Mouse (Mus musculus): ENCODE results near the gene Ecsit. TPM values are rescaled to one million over a fixed set of nuclear protein-coding genes. Genes with fewer than 3 reads are reported as not detected.
"Not testable (repeated sequence)": the region's sequence is repeated elsewhere in the genome, so short reads cannot be mapped to it uniquely, and the experiment has no call there.

Gene Ecsit
- total RNA-seq, 2 experiments from 2014 or later: 44.7 to 47.2 TPM

DNA sequence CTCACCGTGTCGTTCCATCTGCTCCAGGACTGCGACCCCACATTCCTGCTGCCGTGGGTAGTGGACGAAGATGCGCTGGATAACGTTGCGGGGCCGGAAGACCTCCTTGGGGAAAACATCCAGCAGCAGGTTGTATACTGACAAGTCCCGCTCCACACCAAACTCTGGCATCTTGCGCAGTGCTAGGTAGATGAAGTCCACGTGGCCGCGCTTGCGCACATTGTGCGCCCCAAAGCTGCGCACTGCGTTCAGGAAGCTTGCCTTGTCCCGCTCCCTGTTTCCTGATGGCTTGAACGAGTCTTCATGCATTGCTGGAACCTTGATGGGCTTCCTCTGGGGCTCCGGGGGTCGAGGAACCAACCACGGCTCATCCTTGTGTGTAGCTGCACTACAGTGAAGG is 9.0 kb downstream of the Ecsit start:
- no peak overlapping the region for H3K27ac ChIP-seq
- no peak for DNase-seq (ENCODE audit: low spot score in 2 of 2)
- no peak overlapping the region for H3K4me3 ChIP-seq
- TF ChIP-seq CTCF (conservative IDR thresholded peaks at IDR 0.05): no peak

DNA sequence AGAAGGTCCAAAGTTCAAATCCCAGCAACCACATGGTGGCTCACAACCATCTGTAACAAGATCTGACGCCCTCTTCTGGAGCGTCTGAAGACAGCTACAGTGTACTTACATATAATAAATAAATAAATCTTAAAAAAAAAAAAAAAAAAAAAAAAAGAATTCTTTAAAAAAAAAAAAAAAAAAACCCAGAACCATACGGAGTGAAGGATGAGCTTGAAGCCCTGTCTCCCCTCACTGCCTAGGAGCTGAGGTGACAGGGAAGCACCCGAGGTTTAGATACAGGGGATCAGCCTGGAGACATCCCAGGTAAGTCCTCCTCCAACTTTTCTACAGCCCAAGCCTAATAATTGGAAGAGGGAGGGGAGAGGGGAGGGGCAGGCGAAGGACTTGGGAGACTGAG is 9.5 kb downstream of the Ecsit start:
- not testable (repeated sequence) for H3K27ac ChIP-seq; H3K4me3 ChIP-seq; DNase-seq (ENCODE audit: low spot score in 2 of 2)

DNA sequence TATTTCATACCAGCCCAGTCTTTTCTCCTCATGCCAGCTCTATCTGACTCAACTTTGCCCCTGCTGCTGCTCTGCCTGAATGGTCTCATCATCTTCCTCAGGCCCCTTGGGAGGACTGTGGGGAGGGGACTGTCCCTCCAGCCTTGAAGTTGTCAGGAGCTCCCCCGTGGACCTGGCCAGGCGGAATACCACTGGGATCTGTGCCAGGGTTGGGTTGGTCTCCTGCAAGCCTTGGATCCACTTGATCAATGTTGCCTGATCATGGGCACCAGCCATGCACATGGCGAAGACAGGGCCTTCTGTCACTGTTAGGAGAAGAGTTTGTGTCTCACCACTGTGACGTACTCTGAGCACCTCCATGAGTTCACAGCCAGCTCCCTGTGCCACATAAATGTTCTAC is 13.0 kb downstream of the Ecsit start:
- no peak overlapping the region for H3K27ac ChIP-seq

DNA sequence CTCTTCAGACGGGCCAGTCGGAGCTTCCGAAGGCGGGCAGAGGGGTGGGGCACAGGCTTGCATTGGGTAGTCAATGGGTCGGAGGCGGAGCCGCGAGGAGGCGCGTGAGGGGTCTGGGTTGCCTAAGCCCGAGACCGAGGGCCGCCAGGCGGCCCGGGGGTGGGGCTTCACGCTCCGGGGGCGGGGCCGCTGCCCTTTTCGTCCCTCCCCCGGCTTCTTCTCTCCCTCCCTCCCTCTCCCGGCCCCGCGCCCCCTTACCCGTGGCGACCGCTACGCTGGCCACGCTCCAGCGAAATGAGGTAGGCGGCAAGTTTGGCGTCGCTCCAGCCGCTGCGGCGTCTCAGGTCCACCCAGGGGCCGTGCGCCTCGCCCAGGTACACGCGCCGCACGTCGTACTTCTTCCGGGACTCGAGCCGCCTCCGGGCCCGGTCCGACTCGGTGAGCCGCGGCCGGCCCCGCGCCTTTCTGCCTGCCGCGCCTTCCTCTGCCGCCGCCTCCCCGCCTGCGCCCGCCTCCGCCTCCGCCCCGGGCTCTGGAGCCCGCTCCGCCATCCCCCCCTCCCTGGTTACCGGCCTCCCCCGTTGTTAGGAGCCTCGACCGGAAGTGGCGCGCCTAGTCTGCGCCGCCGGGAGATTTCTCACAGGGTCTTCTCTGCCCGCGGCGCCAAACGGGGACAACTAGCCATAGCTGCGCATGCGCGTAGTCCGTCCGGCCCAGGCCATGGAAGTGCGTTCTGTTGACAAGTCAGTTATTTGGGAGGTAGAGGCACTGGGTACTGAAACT is 14.3 kb downstream of the Ecsit start, which contains the start of the genes Gm49318 and Zfp653:
TSS of gene Gm49318 (minus strand) at position 469 of the 783 bp plus-strand sequence.
TSS of gene Zfp653 (minus strand) at position 586 of the 783 bp plus-strand sequence.
- peak; percentile 96 to 97 for DNase-seq (ENCODE audit: low spot score in 2 of 2)
- peak within 1 kb of the TSS; percentile 99 for H3K27ac ChIP-seq
- H3K4me3 ChIP-seq: peak within 1 kb of the TSS; percentile 75
- TF ChIP-seq CTCF (conservative IDR thresholded peaks at IDR 0.05): peak; percentile 43

More for the DNA sequence above, 13.0 kb downstream of the Ecsit start:
- TF ChIP-seq CTCF (conservative IDR thresholded peaks at IDR 0.05): no peak
- no peak overlapping the region for H3K4me3 ChIP-seq
- DNase-seq (ENCODE audit: low spot score in 2 of 2): no peak

DNA sequence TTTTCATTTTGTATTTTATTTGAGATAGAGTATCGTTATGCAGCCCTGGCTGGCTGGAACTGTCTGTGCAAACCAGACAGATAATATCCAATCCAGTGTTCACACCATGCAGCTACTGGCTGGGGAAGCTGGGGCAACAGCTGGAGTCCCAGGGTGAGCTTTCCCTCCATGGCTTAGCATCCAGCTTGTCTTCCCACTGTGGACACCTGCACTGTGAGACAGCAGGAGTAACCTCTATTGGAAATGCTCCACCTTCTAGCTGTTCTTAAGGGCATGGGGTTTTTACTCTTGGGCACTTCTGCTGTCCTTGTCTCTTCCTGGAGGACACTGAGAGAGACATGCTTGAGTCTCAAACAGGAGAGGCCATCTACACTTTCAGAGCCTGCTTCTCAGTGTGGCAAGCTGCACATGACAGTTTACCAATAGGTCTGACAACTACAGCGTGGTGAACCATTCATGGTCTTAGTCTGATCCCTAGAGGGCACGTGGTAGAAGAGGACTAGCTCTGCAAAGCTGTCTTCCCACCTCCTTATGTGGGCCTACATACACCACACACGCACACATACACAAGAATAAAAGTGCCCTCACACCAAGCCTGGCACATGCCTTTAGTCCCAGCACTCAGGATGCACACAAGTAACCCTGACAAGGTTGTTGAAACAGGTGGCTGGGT is 15.2 kb downstream of the Ecsit start:
- peak overlapping the region; percentile 99 for H3K27ac ChIP-seq
- DNase-seq (ENCODE audit: low spot score in 2 of 2): no peak
- peak overlapping the region; percentile 75 for H3K4me3 ChIP-seq
- no peak for TF ChIP-seq CTCF (conservative IDR thresholded peaks at IDR 0.05)

DNA sequence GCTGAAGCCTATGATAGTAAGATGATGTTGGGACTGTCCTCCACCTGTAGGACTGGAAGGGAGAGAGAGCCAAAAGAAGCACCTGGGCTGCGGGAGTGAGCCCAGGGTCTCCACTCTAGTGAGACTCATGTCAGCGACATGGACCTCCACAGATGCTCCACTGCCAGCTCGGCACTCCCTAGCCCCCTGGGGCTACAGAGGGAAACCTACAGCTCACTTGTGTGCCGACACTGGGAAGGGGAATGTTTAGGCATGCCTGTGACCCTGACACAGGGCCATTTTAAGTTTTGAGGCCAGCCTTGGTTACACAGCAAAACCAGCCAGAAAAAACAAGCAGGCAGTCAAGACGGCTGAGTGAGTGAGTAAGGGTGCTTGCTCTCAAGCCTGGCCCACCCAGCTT is 18.0 kb downstream of the Ecsit start:
- no peak overlapping the region for H3K27ac ChIP-seq
- TF ChIP-seq CTCF (conservative IDR thresholded peaks at IDR 0.05): no peak
- DNase-seq (ENCODE audit: low spot score in 2 of 2): no peak
- no peak overlapping the region for H3K4me3 ChIP-seq

DNA sequence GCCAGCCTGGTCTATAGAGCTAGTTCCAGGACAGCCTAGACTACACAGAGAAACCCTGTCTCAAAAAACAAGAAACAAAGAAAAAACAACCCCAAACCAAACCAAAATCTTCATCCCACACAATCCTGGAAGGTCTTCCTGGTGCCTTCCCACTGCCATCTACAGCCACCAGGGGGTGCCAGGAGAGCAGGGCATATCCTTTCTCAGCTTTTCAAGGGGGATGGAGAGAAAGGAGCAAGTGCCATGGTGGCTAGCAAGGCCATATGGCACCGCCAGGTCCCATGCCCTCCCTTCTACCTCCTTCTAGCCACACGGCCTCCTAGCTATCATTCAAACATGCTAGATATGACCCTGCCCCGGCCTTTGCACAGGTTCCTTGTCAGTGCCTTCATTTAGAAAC is 18.8 kb downstream of the Ecsit start:
- DNase-seq (ENCODE audit: low spot score in 2 of 2): no peak
- Histone ChIP-seq H3K27ac (no peak overlapping the region), H3K4me3 (no peak overlapping the region)
- peak; percentile 91 for TF ChIP-seq CTCF (conservative IDR thresholded peaks at IDR 0.05)

DNA sequence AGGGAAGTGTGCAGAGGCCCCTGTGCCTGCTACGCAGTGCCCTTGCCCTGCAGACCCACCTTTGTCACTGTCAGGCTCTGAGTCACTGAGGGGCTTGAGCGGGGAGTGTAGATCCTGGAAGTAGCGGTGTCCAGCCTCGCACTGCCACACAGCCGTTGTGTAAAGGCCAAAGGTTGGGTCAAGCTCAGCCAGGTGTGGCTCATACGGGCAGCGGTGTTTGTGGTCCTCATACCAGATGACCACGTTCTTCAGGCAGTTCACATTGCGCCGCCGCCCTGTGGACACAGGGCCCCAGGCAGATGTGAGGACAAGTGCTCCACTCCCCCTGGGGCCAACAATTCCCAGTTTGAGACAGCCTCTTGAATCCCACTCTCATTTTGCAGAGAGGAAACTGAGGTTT is 19.6 kb downstream of the Ecsit start:
- TF ChIP-seq CTCF (conservative IDR thresholded peaks at IDR 0.05): no peak
- no peak overlapping the region for H3K27ac ChIP-seq
- H3K4me3 ChIP-seq: no peak overlapping the region
- DNase-seq (ENCODE audit: low spot score in 2 of 2): no peak

DNA sequence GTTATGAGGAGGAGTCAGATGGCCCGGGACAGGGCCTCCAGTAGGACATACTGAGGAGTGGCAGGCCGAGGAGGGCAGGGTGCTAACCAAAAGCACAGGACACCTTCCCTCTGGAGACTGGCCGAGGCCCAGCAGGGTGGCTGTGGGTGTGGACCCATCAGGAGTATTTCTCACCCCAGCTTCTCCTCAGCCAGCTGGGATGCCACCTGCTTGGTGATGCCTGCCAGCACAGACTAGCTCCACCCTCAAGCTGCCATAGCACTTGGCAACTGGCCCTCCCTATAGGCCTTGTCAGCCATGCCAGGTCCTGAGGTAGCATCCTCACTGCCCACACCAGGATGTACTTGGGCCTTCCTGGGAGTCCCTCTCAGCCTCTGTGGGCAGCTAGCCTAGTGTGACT is 20.9 kb downstream of the Ecsit start:
- TF ChIP-seq CTCF (conservative IDR thresholded peaks at IDR 0.05): no peak
- Histone ChIP-seq H3K4me3 (no peak overlapping the region), H3K27ac (no peak overlapping the region; the same call in 1 of the 2 replicates)
- peak in 1 of 2 experiments; percentile 76 for DNase-seq (ENCODE audit: low spot score in 2 of 2)

DNA sequence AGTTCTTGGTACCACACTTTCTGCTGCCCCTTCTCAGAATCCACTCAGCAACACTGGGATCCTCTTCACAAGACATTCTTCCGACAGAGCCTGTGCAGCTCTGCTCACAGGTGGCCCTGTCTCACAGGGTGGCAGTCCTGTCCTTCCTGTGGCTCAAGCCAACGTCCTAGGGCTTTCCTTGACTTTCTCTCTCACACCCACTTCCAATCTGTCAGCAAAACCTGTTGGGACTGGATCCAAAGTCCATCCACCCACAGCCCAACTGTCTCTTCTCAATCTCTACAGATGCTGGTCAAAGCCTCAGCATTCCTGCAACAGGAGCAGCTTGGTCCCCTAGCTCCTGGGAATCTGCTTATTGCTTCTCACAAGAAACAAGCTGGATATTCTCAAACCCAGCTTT is 23.9 kb downstream of the Ecsit start:
- peak in 1 of 2 experiments; percentile 55 for DNase-seq (ENCODE audit: low spot score in 2 of 2)
- no peak for TF ChIP-seq CTCF (conservative IDR thresholded peaks at IDR 0.05)
- H3K4me3 ChIP-seq: no peak overlapping the region
- peak overlapping the region; percentile 75 for H3K27ac ChIP-seq

DNA sequence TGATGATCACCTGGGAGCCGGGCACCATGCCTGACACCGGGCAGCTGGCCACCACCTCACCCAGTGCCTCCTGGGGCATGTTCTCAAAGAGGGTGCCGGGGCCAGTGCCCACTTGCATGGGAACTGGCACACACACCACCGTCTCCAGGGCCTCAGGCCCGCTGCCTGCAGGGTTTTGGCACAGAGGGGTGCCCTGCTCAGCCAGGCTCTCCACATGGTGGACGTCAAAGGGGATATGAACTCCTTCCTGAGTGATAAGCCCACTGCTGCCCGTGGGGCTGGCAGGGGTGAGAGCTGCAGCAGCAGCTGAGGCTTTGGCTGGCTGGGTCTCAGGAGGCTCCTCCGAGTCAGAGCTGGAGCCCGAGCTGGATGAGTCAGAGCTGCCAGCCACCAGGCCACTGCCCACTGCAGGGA is 27.2 kb downstream of the Ecsit start:
- no peak for DNase-seq (ENCODE audit: low spot score in 2 of 2)
- Histone ChIP-seq H3K27ac (peak overlapping the region; percentile 15; the same call in 1 of the 2 replicates), H3K4me3 (no peak overlapping the region)
- no peak for TF ChIP-seq CTCF (conservative IDR thresholded peaks at IDR 0.05)

DNA sequence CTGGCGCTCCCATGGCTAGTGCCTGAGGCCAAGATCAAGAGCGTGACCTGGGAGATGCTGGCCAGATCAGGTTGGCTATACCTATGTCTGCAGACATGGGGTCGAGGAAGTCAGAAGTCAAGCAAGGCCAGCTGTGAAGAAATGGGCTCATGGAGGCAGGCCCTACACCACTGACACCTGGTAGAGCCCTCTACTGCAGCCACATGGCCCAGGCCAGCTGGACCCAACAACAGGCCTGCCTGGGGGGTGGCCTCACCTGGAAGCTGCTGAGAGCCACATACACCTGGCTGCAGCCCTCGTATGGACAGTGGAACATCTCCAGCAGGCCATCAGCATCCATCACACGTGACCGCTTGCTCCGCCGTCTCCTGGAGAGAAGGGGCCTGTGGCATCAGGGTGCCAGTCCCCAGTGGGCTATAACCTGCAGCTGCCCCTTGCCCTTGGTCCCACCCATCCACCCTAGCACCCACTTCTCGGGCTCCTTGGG is 28.2 kb downstream of the Ecsit start:
- Histone ChIP-seq H3K27ac (no peak overlapping the region), H3K4me3 (no peak overlapping the region)
- DNase-seq (ENCODE audit: low spot score in 2 of 2): no peak
- TF ChIP-seq CTCF (conservative IDR thresholded peaks at IDR 0.05): no peak

DNA sequence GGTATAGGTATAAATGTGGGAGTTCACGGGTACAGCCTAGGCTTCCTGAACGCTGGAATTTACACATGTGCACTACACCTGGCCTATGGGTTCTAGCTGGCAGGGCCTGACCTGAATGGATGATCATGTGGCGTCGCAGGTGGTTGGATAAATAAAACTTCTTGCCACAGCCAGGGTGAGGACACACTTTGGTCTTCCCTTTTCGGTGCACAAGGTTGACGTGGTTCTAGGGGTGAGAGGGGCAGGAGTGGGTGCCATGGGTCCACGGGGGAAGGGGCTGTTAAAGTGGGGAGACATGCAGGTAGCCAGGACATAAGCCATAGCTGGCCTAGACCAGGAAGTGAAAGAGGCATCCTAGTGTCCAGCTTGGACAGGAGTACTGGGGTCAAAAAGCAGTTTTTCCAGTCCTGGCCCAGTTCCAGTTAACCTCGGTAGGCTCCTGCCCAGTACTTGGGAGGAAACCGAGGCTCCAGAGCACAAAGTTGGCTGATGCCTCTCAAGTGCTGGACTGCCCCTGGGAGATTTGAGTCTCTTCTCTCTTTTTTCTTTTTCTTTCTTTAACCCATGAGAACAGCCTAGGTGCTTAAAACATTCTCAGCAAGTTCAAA is 28.8 kb downstream of the Ecsit start:
- no peak overlapping the region for H3K27ac ChIP-seq
- no peak for DNase-seq (ENCODE audit: low spot score in 2 of 2)
- no peak for TF ChIP-seq CTCF (conservative IDR thresholded peaks at IDR 0.05)
- H3K4me3 ChIP-seq: no peak overlapping the region
